Mouse (Mus musculus): ENCODE results near the gene Crtc1. TPM values are rescaled to one million over a fixed set of nuclear protein-coding genes. Genes with fewer than 3 reads are reported as not detected.

Crtc1 gene
- polyA plus RNA-seq, 1 experiment from 2014 or later: 18.4 TPM

DNA sequence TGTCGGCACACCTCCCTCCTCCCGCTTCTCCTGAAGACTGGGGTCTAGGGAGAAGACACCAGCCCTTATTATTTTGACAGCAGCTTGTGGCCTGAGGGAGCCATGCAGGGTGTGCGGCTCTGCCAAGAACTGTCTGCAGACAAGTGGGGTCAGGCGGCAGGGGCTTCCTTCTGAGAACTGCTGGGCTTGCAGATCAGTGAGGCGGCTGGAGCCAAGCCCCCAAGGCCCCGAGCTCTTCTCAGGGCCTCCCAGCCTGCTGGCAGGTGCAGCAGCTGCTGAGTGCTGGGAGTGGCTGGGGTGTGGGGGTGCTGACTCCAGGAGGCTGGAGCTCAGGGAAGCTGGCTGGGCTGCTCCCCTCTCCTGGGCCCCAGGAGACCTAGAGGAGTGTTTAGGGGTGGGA lies 31.1 kb downstream of the Crtc1 start:
- no peak overlapping the region for H3K4me3 ChIP-seq (replicated peaks)
- no peak overlapping the region for H3K4me2 ChIP-seq
- no peak for ATAC-seq (ENCODE audit: insufficient number of reproducible peaks, insufficient read depth, low FRiP score, low TSS enrichment, low read depth)
- H3K9ac ChIP-seq (replicated peaks): no peak overlapping the region; the same call in 1 of the 2 replicates
- peaks cover 16% of the 10 kb centered on the region for H3K36me3 ChIP-seq
- no peaks in the 10 kb centered on the region for H3K27me3 ChIP-seq
- 0 out of 2 replicates have a peak overlapping the region, but pooled peaks have one; percentile 4 for H3K27ac ChIP-seq
- no peaks in the 10 kb centered on the region for H3K9me3 ChIP-seq
- WGBS: 61% methylated on average over 6 of the region's 6 CpGs
- H3K4me1 ChIP-seq (replicated peaks): peaks cover 38% of the 10 kb centered on the region

DNA sequence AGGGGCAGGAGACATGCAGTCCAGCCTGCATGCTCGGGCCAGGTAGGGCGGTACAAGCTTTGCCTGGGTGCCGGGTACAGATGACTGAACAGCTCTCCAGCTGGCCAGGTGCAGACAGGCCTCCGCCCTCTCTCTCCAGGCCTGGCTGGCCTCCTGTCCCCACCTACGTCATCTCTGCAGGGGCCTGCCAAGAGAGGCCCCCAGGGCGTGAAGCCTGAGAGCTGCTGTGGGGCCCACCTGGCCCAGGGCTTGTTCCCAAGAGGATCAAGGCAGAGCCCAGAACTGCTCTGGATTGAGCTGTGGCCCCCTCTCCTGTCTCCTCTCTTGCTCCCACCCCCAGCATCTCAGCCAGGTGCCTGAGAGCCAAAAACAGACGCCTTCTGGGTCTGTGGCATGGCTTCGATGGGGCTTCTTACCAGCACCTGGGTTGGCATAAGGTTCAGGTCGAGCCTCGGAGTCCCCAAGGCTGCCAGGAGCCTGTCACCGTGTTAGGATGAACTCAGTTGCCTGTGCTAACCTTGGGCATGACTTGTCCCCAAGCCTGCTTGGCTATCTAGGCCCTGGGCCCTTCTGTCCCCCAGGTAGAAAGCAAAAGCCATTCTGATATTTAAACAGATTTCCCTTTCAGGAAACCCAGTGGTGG lies 32.8 kb downstream of the Crtc1 start:
- Histone ChIP-seq H3K27ac (0 out of 2 replicates have a peak overlapping the region, but pooled peaks have one; percentile 35), H3K9me3 (no peaks in the 10 kb centered on the region), H3K27me3 (no peaks in the 10 kb centered on the region), H3K9ac (replicated peaks) (peak overlapping the region; percentile 35), H3K4me1 (replicated peaks) (peaks cover 38% of the 10 kb centered on the region), H3K4me3 (replicated peaks) (no peak overlapping the region), H3K36me3 (peaks cover 17% of the 10 kb centered on the region), H3K4me2 (no peak overlapping the region)
- ATAC-seq (ENCODE audit: insufficient number of reproducible peaks, insufficient read depth, low FRiP score, low TSS enrichment, low read depth): no peak
- 64% methylated on average over 11 of the region's 11 CpGs for WGBS

DNA sequence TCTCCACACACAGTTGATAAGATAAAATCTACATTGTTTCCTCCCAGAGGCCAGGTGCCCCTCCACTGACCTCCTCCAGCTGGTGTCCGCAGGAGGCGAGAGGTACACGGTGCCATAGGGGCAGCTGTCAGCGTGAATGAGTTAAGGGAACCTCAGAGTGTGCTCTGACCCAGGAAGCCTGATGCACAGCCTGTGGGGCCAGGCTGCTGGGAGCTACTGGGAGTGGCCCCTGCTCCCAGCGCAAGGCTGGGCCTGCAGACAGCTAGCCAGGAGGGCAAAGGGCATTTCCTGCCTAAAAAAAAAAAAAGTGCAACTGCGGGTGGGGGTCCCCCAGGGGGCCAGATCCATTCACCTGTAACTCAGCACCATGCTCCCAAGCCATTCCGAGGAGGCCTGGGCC lies 34.2 kb downstream of the Crtc1 start:
- ATAC-seq (ENCODE audit: insufficient number of reproducible peaks, insufficient read depth, low FRiP score, low TSS enrichment, low read depth): no peak
- Histone ChIP-seq H3K9ac (replicated peaks) (no peak overlapping the region), H3K9me3 (no peaks in the 10 kb centered on the region), H3K36me3 (peaks cover 23% of the 10 kb centered on the region), H3K4me2 (no peak overlapping the region), H3K4me1 (replicated peaks) (peaks cover 38% of the 10 kb centered on the region), H3K27me3 (no peaks in the 10 kb centered on the region), H3K4me3 (replicated peaks) (no peak overlapping the region), H3K27ac (no peak overlapping the region)
- whole genome bisulfite sequencing: 42% methylated on average over 7 of the region's 7 CpGs

DNA sequence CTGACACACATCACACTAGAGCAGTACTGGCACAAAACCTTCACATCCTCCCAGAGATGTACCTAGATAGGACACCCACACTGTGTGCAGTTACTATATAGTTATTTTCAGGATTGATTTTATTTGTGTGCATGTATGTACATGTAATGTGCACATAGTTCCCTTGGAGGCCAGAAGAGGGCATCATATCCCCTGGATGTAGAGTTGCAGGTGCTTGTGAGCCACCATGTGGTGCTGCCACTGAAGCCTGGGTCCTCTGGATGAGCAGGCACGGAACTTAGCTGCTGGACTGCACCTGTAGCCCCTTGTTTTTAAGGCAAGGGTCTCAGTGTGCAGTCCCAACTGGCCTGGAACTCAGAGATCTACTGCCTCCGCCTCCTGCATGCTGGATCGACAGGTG lies 35.2 kb downstream of the Crtc1 start:
- no peak for ATAC-seq (ENCODE audit: insufficient number of reproducible peaks, insufficient read depth, low FRiP score, low TSS enrichment, low read depth)
- Histone ChIP-seq H3K9ac (replicated peaks) (no peak overlapping the region), H3K9me3 (no peaks in the 10 kb centered on the region), H3K4me3 (replicated peaks) (no peak overlapping the region), H3K4me1 (replicated peaks) (peaks cover 32% of the 10 kb centered on the region), H3K27ac (no peak overlapping the region), H3K36me3 (peaks cover 29% of the 10 kb centered on the region), H3K27me3 (no peaks in the 10 kb centered on the region), H3K4me2 (no peak overlapping the region)
- 93% methylated on average over 3 of the region's 3 CpGs for WGBS

DNA sequence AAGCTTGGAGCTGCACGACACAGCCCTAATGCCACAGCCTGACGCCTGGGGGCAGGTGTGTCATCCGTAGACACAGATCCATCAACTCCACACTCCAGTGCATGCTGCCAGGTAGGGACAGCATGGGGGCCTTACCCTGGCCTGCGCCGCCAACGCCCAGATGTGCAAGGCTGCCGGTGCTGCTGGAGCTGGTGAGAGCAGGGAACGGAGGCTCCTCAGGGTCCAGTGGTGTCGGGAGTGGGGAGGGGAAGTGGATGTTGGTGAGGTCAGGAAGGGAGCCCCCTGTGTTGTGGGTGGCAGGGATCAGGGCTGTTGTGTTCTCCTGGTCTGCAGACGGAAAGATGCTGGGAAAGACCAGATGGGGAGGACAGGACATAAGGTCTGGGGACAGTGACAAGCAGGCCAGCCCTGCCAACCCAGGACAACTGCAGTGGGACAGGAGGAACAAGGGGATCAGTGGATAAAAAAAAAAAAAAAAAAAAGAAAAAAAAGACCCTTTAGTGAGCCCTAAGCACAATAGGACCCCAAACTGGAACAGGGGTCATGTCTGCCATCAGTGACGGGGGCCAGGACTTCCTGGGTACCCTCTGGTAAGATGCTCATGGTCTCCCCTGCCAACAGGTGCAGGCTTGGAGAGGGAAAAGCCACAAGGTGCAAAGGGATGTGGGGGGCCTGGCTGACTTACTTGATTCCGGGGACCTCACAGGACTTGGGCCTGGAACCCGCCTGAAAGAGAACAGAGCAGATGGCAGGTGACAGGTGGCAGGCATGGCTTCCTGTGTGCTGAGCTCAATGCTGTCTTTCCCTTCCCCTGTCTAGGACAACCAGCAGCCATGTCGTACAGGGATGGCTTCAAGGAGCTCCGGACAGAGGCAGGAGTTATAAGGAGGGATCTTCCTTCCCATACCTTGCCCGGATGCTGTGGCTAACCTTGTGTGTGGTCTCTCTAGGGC lies 41.5 kb downstream of the Crtc1 start:
- Histone ChIP-seq H3K36me3 (peaks cover 51% of the 10 kb centered on the region), H3K9ac (replicated peaks) (no peak overlapping the region), H3K9me3 (no peaks in the 10 kb centered on the region), H3K27me3 (no peaks in the 10 kb centered on the region), H3K4me2 (no peak overlapping the region), H3K4me3 (replicated peaks) (no peak overlapping the region), H3K27ac (no peak overlapping the region), H3K4me1 (replicated peaks) (no peaks in the 10 kb centered on the region)
- ATAC-seq (ENCODE audit: insufficient number of reproducible peaks, insufficient read depth, low FRiP score, low TSS enrichment, low read depth): no peak
- WGBS: 84% methylated on average over 16 of the region's 16 CpGs

DNA sequence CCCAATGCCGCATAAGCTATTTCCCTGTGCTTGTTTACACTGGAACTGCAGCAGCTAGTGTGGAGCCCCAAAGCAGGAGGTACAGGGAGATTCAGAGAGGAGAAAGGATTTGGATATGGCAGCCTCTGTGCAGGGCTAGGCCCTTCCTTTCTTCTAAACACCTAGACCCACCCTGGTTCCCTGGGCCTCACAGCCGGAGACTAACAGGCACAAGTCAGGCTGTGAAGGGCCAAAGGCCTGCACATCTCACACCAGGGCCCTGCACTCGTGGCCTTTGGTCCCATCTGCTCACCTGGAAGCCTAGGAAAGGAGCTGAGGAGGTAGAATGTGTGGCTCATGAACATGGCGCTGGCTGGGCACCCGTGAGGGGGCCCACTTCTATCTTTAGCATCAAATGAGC lies 43.2 kb downstream of the Crtc1 start:
- no peak overlapping the region for H3K27ac ChIP-seq
- 76% methylated on average over 5 of the region's 5 CpGs for WGBS

DNA sequence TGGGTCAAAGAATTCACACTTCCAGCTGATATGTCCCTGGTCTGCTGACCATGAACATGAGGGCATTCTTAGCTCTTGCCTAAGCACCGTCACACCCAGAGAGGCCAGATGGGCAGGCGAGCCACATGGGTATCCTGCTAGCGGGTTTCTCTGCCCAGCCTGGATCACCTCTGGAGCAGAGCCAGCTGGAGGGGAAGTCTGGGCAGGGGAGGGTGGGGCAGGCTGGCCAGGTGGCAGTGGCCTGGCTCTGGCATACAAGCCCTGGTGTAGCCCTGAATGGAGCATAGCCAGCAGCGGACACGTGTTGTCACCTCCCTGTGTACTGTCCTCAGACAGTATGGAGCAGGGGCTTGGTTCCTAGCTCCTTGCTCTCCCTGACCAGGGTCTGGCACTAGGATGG lies 43.7 kb downstream of the Crtc1 start:
- ATAC-seq (ENCODE audit: insufficient number of reproducible peaks, insufficient read depth, low FRiP score, low TSS enrichment, low read depth): no peak
- WGBS: 85% methylated on average over 5 of the region's 5 CpGs
- Histone ChIP-seq H3K9ac (replicated peaks) (no peak overlapping the region; the same call in 1 of the 2 replicates), H3K36me3 (peaks cover 63% of the 10 kb centered on the region), H3K27me3 (no peaks in the 10 kb centered on the region), H3K4me1 (replicated peaks) (no peaks in the 10 kb centered on the region), H3K27ac (no peak overlapping the region), H3K4me3 (replicated peaks) (no peak overlapping the region), H3K4me2 (no peak overlapping the region), H3K9me3 (no peaks in the 10 kb centered on the region)

More for the DNA sequence above, 43.2 kb downstream of the Crtc1 start:
- no peaks in the 10 kb centered on the region for H3K4me1 ChIP-seq (replicated peaks)
- H3K9me3 ChIP-seq: no peaks in the 10 kb centered on the region
- H3K4me2 ChIP-seq: no peak overlapping the region
- no peak overlapping the region for H3K4me3 ChIP-seq (replicated peaks)
- H3K36me3 ChIP-seq: peaks cover 59% of the 10 kb centered on the region
- no peak overlapping the region; the same call in 1 of the 2 replicates for H3K9ac ChIP-seq (replicated peaks)
- no peaks in the 10 kb centered on the region for H3K27me3 ChIP-seq
- no peak for ATAC-seq (ENCODE audit: insufficient number of reproducible peaks, insufficient read depth, low FRiP score, low TSS enrichment, low read depth)

DNA sequence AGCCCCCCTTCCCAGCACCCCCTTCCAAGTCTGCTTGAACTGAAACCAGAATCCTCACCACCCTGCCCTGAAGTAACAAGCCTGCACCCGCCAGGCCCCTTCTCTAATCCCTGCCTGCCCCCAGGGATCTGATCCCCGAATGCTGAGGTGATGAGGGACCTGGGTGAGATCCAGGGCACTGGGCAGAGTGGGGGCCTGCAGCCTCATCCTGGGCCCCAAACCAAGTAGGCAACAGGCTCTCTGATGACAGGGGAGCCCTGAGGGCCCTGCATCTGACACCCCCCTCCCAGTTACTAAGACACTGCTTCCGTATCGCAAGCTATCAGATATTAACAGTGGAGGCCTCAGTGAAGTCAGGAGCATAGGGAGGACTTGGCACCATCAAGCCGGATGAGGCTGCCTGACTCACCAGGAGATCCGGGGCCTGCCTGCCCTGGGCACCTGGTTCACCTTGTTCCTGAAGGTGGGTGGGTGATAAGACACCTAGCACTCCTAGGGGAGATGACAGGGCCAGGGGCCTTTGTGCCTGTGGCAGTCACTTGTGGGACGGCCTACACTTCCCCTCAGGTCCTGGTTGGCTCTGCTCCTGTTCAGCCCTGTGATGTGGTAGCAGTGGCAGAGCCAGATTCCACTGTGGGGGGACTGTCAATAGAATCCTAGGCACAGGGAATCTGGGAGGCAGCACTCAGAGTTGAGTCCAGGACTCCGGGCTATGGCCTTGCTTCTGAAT lies 44.9 kb downstream of the Crtc1 start:
- Histone ChIP-seq H3K4me3 (replicated peaks) (no peak overlapping the region), H3K36me3 (peaks cover 62% of the 10 kb centered on the region)
- ATAC-seq (ENCODE audit: insufficient number of reproducible peaks, insufficient read depth, low FRiP score, low TSS enrichment, low read depth): no peak

DNA sequence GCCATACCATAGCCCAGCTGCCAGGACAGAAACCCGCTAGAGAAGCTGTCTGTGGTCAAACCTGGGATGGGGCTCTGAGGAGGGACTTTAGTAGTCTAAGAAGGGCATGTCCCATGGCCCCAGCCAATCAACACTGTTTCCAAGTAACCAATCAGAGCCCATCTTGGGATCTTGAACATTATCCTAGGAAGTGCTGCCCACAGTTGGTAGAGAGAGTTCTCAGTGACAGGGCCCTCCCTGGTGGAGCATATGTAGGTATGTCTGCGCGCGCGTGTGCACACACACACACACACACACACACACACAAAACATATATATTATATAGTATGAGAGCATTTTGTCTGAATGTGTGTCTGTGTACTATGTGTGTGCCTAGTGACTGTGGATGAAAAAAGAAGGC lies 46.3 kb downstream of the Crtc1 start:
- 67% methylated on average over 5 of the region's 5 CpGs for WGBS

More for the DNA sequence above, 44.9 kb downstream of the Crtc1 start:
- H3K4me1 ChIP-seq (replicated peaks): no peaks in the 10 kb centered on the region
- H3K9me3 ChIP-seq: no peaks in the 10 kb centered on the region
- 83% methylated on average over 8 of the region's 8 CpGs for WGBS
- H3K27ac ChIP-seq: no peak overlapping the region
- H3K27me3 ChIP-seq: no peaks in the 10 kb centered on the region
- no peak overlapping the region for H3K4me2 ChIP-seq
- H3K9ac ChIP-seq (replicated peaks): no peak overlapping the region

DNA sequence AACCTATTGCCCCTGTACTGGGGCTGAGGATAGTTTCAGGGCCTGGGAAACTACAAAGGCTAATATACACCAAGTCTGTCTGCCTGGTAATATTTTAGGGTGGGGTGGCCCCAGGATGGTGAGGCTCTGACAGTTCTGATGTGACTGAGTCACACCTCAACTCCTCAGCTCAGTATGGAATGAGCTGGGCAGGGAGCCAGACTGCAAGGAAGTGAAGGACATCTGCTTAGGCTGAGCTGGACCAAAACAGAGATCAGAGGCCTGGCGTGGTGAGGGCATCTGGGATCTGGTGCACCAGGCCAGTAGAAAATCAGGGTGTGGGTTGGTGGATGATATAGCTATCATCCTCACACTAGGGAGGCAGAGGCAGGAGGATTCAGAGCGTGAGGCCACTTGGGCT lies 49.7 kb downstream of the Crtc1 start:
- Histone ChIP-seq H3K36me3 (peaks cover 87% of the 10 kb centered on the region), H3K27ac (no peak overlapping the region), H3K9ac (replicated peaks) (no peak overlapping the region), H3K9me3 (no peaks in the 10 kb centered on the region), H3K4me2 (no peak overlapping the region), H3K27me3 (no peaks in the 10 kb centered on the region), H3K4me1 (replicated peaks) (no peaks in the 10 kb centered on the region), H3K4me3 (replicated peaks) (no peak overlapping the region)
- 92% methylated on average over 2 of the region's 2 CpGs for WGBS
- no peak for ATAC-seq (ENCODE audit: insufficient number of reproducible peaks, insufficient read depth, low FRiP score, low TSS enrichment, low read depth)

More for the DNA sequence above, 46.3 kb downstream of the Crtc1 start:
- Histone ChIP-seq H3K27ac (no peak overlapping the region), H3K4me1 (replicated peaks) (no peaks in the 10 kb centered on the region), H3K4me3 (replicated peaks) (no peak overlapping the region), H3K9ac (replicated peaks) (no peak overlapping the region), H3K9me3 (no peaks in the 10 kb centered on the region), H3K4me2 (no peak overlapping the region), H3K36me3 (peaks cover 75% of the 10 kb centered on the region), H3K27me3 (no peaks in the 10 kb centered on the region)
- no peak for ATAC-seq (ENCODE audit: insufficient number of reproducible peaks, insufficient read depth, low FRiP score, low TSS enrichment, low read depth)

DNA sequence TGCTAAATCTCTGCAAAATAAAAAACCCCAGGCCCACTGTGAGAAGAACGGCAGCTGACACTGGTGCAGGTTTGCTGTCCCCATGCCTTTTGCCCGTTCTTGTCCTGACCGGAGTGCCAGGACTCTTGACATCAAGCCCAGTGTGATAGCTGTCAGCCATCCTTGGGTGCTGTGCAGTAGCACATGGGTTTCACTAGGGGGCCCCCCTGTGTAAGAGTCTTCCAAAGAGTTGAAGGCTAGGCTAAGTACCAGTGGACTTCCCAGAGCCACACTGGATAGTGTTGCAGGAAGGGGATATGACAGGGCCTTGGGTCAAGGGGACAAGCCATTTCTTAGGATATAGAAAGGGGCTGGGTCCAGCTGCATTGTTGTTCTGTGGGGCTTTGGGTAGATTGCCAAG lies 56.1 kb downstream of the Crtc1 start:
- 57% methylated on average over 3 of the region's 3 CpGs for WGBS
- H3K4me2 ChIP-seq: no peak overlapping the region
- H3K9ac ChIP-seq (replicated peaks): no peak overlapping the region
- H3K27ac ChIP-seq: no peak overlapping the region
- peaks cover 17% of the 10 kb centered on the region for H3K27me3 ChIP-seq
- no peak overlapping the region for H3K4me3 ChIP-seq (replicated peaks)
- no peaks in the 10 kb centered on the region for H3K4me1 ChIP-seq (replicated peaks)
- H3K9me3 ChIP-seq: no peaks in the 10 kb centered on the region
- ATAC-seq (ENCODE audit: insufficient number of reproducible peaks, insufficient read depth, low FRiP score, low TSS enrichment, low read depth): no peak
- H3K36me3 ChIP-seq: peaks cover 46% of the 10 kb centered on the region

All from limb, embryonic 12.5 days (tissue).